Mouse (Mus musculus): ENCODE measurements around the gene Psmg1. TPM values are rescaled to one million over a fixed set of nuclear protein-coding genes. Genes with fewer than 3 reads are reported as not detected.

Psmg1 gene
- polyA plus RNA-seq, 1 experiment from 2014 or later, result 125 TPM

DNA sequence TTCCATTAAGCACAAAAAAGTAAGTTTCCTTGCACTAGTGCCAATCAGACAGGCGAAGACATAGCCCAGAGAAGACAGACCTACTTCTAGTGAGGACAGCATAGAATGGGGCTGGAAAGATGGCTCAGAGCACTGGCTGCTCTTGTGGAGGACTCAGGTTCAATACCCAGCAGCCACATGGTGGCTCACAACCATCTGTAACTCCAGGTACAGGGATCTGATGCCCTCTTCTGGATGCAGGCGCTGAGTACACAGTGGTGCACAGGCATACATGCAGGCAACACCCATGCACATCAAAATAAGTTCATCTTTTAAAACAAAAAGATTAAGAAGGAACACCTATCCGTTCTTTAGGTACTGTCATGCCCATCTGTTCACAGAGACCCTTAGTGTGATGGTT, 36.4 kb downstream of the Psmg1 start:
- H3K4me1 ChIP-seq (ENCODE audit: control insufficient read depth, insufficient read depth, low read length), result no peaks in the 10 kb centered on the region
- WGBS, result 87% methylated on average over 3 of the region's 3 CpGs
- no peak overlapping the region for H3K4me3 ChIP-seq (ENCODE audit: low read depth, low read length)
- H3K27ac ChIP-seq (replicated peaks; ENCODE audit: low read depth, low read length), result no peak overlapping the region
- no peak overlapping the region for H3K9ac ChIP-seq (ENCODE audit: low read length)
- ATAC-seq (ENCODE audit: insufficient number of reproducible peaks, low FRiP score, low TSS enrichment, low read depth) (no peak), DNase-seq (ENCODE audit: low spot score) (no peak)
- no peaks in the 10 kb centered on the region for H3K36me3 ChIP-seq (ENCODE audit: control insufficient read depth, insufficient read depth, low read length)
- no peaks in the 10 kb centered on the region for H3K9me3 ChIP-seq (ENCODE audit: control insufficient read depth, low read length)
- no peaks in the 10 kb centered on the region for H3K27me3 ChIP-seq (ENCODE audit: control insufficient read depth, insufficient read depth, low read length)
- no peak overlapping the region for H3K4me2 ChIP-seq (ENCODE audit: low read depth, severe bottlenecking)

DNA sequence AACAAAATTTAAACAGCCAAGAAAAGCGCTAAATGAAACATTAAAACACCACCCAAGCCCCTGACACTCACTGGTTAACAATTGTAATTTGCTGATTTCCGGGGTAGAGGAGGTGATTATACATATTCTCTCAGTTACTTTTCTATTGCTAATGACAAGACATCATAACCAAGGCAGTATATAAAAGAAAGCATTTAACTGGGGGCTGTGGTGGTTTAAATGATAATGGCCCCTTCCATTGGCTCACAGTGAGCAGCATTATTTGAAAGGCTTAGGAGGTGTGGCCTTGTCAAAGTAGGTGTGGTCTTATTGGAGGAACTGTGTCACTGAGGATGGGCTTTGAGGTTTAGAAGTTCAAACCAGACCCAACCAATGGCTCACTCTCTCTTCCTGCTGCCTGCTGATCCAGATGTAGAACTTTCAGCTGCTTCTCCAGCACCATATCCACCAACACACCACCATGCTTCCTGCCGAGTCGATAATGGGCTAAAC, 37.6 kb downstream of the Psmg1 start:
- no peak overlapping the region for H3K27ac ChIP-seq (replicated peaks; ENCODE audit: low read depth, low read length)
- WGBS, result 89% methylated on average over 4 of the region's 4 CpGs
- H3K36me3 ChIP-seq (ENCODE audit: control insufficient read depth, insufficient read depth, low read length), result no peaks in the 10 kb centered on the region

DNA sequence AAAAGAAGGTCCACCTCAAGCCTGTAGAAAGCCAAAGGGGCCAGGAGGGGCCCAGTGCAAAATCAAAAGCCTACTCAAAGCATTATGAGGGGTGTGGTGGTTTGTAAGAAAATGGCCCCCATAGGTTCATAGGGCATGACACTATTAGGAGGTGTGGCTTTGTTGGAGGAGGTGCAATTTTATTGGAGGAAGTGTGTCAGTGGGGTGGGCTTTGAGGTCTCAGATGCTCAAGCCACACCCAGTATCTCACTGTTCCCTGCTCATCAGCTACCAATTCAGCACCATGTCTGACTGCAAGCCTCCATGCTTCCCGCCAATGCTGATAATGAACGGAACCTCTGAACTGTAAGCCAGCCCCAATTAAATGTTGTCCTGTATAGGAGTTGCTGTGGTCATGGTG, 39.3 kb downstream of the Psmg1 start:
- WGBS, result 98% methylated on average over 2 of the region's 2 CpGs
- Histone ChIP-seq H3K4me1 (ENCODE audit: control insufficient read depth, insufficient read depth, low read length) (peaks cover 6% of the 10 kb centered on the region; the same call in 1 of the 2 replicates), H3K27me3 (ENCODE audit: control insufficient read depth, insufficient read depth, low read length) (no peaks in the 10 kb centered on the region), H3K36me3 (ENCODE audit: control insufficient read depth, insufficient read depth, low read length) (no peaks in the 10 kb centered on the region), H3K4me2 (ENCODE audit: low read depth, severe bottlenecking) (no peak overlapping the region), H3K27ac (replicated peaks; ENCODE audit: low read depth, low read length) (no peak overlapping the region), H3K4me3 (ENCODE audit: low read depth, low read length) (no peak overlapping the region), H3K9me3 (ENCODE audit: control insufficient read depth, low read length) (no peaks in the 10 kb centered on the region), H3K9ac (ENCODE audit: low read length) (no peak overlapping the region)
- ATAC-seq (ENCODE audit: insufficient number of reproducible peaks, low FRiP score, low TSS enrichment, low read depth) (no peak), DNase-seq (ENCODE audit: low spot score) (no peak)

More for the DNA sequence above, 37.6 kb downstream of the Psmg1 start:
- Histone ChIP-seq H3K4me1 (ENCODE audit: control insufficient read depth, insufficient read depth, low read length) (peaks cover 6% of the 10 kb centered on the region; the same call in 1 of the 2 replicates), H3K9ac (ENCODE audit: low read length) (no peak overlapping the region), H3K9me3 (ENCODE audit: control insufficient read depth, low read length) (no peaks in the 10 kb centered on the region), H3K4me2 (ENCODE audit: low read depth, severe bottlenecking) (no peak overlapping the region), H3K4me3 (ENCODE audit: low read depth, low read length) (no peak overlapping the region), H3K27me3 (ENCODE audit: control insufficient read depth, insufficient read depth, low read length) (no peaks in the 10 kb centered on the region)
- DNase-seq (ENCODE audit: low spot score) (no peak), ATAC-seq (ENCODE audit: insufficient number of reproducible peaks, low FRiP score, low TSS enrichment, low read depth) (no peak)

DNA sequence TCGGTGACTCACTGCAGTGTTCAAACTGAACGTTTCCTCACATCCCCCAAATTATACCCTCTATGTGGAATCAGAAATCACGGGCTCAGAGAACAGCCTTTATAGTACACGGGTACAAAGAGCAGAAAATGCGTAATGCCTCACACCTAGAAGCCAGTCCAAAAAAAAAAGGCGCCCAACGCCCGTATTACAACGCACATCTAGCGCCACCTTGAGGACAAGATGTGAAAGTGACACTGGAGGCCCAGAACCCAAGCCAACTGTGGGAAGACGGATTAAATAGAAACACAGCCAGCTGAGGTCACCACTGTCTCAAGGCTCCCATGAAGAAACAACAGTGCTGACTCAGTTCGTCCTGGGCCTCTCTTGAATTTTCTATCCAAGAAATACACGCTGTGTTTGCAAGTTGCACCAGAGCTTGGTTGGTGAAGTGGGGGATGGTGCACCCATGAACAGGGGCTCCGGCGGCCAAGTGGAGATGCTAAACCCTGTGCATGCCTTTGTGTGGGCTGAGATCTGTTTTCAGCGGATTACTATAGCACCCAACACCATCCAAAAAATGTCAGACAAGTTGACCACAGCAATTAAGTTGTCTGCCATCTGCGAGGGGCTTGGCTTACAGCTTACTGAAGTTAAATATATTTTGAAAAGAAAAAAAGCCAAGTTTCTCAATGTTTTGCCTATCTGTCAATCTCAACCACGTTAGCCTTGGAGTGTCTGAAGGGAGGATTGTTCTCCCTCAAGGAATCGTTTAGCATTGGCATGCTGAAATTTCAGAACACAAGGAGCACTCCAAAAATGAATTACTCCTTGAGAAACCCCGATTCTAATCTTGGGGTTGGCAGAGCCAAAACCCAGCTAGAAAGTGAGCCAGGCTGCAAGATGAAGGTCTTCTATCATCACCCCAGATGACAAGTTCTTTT, 45.1 kb downstream of the Psmg1 start:
- Histone ChIP-seq H3K4me3 (ENCODE audit: low read depth, low read length) (no peak overlapping the region), H3K27me3 (ENCODE audit: control insufficient read depth, insufficient read depth, low read length) (no peaks in the 10 kb centered on the region), H3K9ac (ENCODE audit: low read length) (no peak overlapping the region; the same call in 1 of the 2 replicates), H3K4me2 (ENCODE audit: low read depth, severe bottlenecking) (no peak overlapping the region), H3K4me1 (ENCODE audit: control insufficient read depth, insufficient read depth, low read length) (peaks cover 11% of the 10 kb centered on the region), H3K27ac (replicated peaks; ENCODE audit: low read depth, low read length) (peak overlapping the region; percentile 9; the same call in 1 of the 2 replicates), H3K9me3 (ENCODE audit: control insufficient read depth, low read length) (peaks cover 2% of the 10 kb centered on the region; the same call in 1 of the 2 replicates), H3K36me3 (ENCODE audit: control insufficient read depth, insufficient read depth, low read length) (peaks cover 2% of the 10 kb centered on the region; the same call in 1 of the 2 replicates)
- WGBS, result 33% methylated on average over 20 of the region's 20 CpGs
- DNase-seq (ENCODE audit: low spot score) (peak; percentile 84), ATAC-seq (ENCODE audit: insufficient number of reproducible peaks, low FRiP score, low TSS enrichment, low read depth) (peak; percentile 22; the same call in 1 of the 2 replicates)

DNA sequence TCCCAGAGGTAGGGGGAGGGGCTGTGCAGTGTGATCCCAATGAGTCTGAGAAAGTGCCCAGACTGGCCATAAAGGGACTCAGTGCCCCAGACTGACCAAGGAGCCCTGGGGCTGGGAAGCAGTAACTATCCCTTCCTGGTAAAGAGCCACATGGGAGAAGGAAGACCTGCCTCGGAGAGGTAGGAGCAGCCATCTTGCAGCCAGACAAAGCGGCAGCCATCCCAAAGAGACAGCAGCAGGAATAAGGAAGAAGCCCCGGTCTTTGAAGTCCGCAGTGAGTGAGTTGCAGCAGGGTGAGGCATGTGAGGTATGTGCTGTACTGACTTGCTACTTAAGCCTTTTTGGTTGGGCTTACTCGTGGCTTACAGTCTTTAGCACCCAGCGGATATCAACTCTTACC, 47.6 kb downstream of the Psmg1 start:
- H3K27me3 ChIP-seq (ENCODE audit: control insufficient read depth, insufficient read depth, low read length), result no peaks in the 10 kb centered on the region
- no peak for ATAC-seq (ENCODE audit: insufficient number of reproducible peaks, low FRiP score, low TSS enrichment, low read depth)
- H3K27ac ChIP-seq (replicated peaks; ENCODE audit: low read depth, low read length), result no peak overlapping the region
- H3K9me3 ChIP-seq (ENCODE audit: control insufficient read depth, low read length), result peaks cover 2% of the 10 kb centered on the region; the same call in 1 of the 2 replicates
- H3K9ac ChIP-seq (ENCODE audit: low read length), result no peak overlapping the region
- peaks cover 5% of the 10 kb centered on the region; the same call in 1 of the 2 replicates for H3K4me1 ChIP-seq (ENCODE audit: control insufficient read depth, insufficient read depth, low read length)
- no peak overlapping the region for H3K4me3 ChIP-seq (ENCODE audit: low read depth, low read length)
- H3K4me2 ChIP-seq (ENCODE audit: low read depth, severe bottlenecking), result no peak overlapping the region
- H3K36me3 ChIP-seq (ENCODE audit: control insufficient read depth, insufficient read depth, low read length), result peaks cover 2% of the 10 kb centered on the region; the same call in 1 of the 2 replicates
- WGBS, result 74% methylated on average over 6 of the region's 6 CpGs
- DNase-seq (ENCODE audit: low spot score), result no peak

DNA sequence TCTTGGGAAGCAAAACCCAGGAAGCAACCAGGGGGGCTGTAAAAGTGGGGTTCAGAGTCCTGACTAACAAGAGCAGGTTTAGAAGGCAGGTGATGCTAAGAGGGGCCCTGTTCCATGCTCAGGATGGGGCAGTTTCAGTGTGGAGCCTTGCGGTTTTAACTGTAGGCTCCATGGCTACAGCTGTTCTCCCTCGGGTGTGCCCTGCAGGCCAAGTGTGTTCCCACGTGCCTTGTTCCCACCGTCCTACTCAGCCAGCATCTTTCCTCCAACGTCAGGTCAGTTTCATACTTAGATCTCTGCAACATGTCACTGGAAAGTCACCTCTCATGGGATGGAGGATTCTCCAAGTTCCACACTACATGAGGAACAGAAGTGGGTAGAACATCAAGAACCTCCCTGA, 49.2 kb downstream of the Psmg1 start:
- Histone ChIP-seq H3K27ac (replicated peaks; ENCODE audit: low read depth, low read length) (no peak overlapping the region), H3K4me2 (ENCODE audit: low read depth, severe bottlenecking) (no peak overlapping the region), H3K4me3 (ENCODE audit: low read depth, low read length) (no peak overlapping the region), H3K9me3 (ENCODE audit: control insufficient read depth, low read length) (peaks cover 9% of the 10 kb centered on the region; the same call in 1 of the 2 replicates), H3K36me3 (ENCODE audit: control insufficient read depth, insufficient read depth, low read length) (peaks cover 2% of the 10 kb centered on the region; the same call in 1 of the 2 replicates), H3K4me1 (ENCODE audit: control insufficient read depth, insufficient read depth, low read length) (peaks cover 5% of the 10 kb centered on the region; the same call in 1 of the 2 replicates), H3K9ac (ENCODE audit: low read length) (no peak overlapping the region), H3K27me3 (ENCODE audit: control insufficient read depth, insufficient read depth, low read length) (no peaks in the 10 kb centered on the region)
- 87% methylated on average over 5 of the region's 5 CpGs for WGBS
- ATAC-seq (ENCODE audit: insufficient number of reproducible peaks, low FRiP score, low TSS enrichment, low read depth), result no peak
- DNase-seq (ENCODE audit: low spot score), result no peak

DNA sequence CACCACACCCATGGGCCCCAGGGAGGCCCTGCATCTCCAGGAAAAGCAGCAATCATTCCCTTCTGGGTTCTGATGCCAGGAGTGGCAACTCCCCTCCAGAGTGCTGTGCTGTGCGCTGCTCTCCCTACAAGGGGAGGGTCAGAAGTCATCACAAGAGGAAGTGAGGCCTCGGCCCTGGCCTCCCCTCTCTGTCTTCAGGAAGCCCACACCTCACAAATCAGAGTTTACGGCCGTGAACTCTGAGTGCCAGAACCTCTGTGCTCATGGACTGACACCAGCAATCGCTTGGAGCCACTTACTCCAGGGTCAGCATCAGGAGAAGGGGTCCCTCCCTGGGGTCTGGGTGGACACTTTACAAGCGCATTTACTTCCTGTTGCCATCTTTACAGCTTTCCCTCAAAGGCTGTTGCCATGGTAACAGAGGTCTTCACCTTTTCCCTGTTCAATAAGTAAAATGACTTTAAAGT, 55.2 kb downstream of the Psmg1 start:
- DNase-seq (ENCODE audit: low spot score) (peak; percentile 82), ATAC-seq (ENCODE audit: insufficient number of reproducible peaks, low FRiP score, low TSS enrichment, low read depth) (peak; percentile 80; the same call in 1 of the 2 replicates)
- Histone ChIP-seq H3K4me1 (ENCODE audit: control insufficient read depth, insufficient read depth, low read length) (peaks cover 7% of the 10 kb centered on the region; the same call in 1 of the 2 replicates), H3K27ac (replicated peaks; ENCODE audit: low read depth, low read length) (peak overlapping the region; percentile 61), H3K4me3 (ENCODE audit: low read depth, low read length) (no peak overlapping the region), H3K4me2 (ENCODE audit: low read depth, severe bottlenecking) (no peak overlapping the region), H3K36me3 (ENCODE audit: control insufficient read depth, insufficient read depth, low read length) (no peaks in the 10 kb centered on the region), H3K27me3 (ENCODE audit: control insufficient read depth, insufficient read depth, low read length) (no peaks in the 10 kb centered on the region), H3K9ac (ENCODE audit: low read length) (no peak overlapping the region), H3K9me3 (ENCODE audit: control insufficient read depth, low read length) (peaks cover 7% of the 10 kb centered on the region; the same call in 1 of the 2 replicates)
- WGBS, result 4% methylated on average over 6 of the region's 6 CpGs

DNA sequence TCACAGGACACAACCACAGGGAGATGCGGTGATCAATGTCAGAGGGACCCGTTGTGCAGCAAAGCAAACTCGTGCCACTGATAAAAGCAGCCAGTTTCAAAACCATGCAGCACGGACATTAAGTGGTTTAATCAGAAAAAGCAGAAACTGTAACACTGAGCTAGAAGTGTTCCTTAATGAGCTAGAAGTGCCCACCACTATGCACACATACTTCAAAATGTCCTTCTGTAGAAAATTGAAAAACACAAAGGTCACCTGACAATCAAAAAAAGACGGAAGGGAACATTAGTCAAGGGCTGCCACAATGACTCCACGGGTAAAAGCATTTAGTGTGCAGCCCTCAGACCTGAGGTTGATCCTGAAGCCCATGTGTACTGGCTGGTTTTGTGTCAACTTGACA, 57.9 kb downstream of the Psmg1 start:
- DNase-seq (ENCODE audit: low spot score) (no peak), ATAC-seq (ENCODE audit: insufficient number of reproducible peaks, low FRiP score, low TSS enrichment, low read depth) (no peak)

More for the DNA sequence above, 57.9 kb downstream of the Psmg1 start:
- Histone ChIP-seq H3K27ac (replicated peaks; ENCODE audit: low read depth, low read length) (no peak overlapping the region), H3K4me1 (ENCODE audit: control insufficient read depth, insufficient read depth, low read length) (peaks cover 20% of the 10 kb centered on the region), H3K9ac (ENCODE audit: low read length) (no peak overlapping the region), H3K4me2 (ENCODE audit: low read depth, severe bottlenecking) (no peak overlapping the region), H3K9me3 (ENCODE audit: control insufficient read depth, low read length) (peaks cover 6% of the 10 kb centered on the region; the same call in 1 of the 2 replicates), H3K36me3 (ENCODE audit: control insufficient read depth, insufficient read depth, low read length) (no peaks in the 10 kb centered on the region), H3K4me3 (ENCODE audit: low read depth, low read length) (no peak overlapping the region), H3K27me3 (ENCODE audit: control insufficient read depth, insufficient read depth, low read length) (no peaks in the 10 kb centered on the region)
- 74% methylated on average over 6 of the region's 6 CpGs for WGBS

Measured in limb, embryonic 11.5 days (tissue).